Mouse (Mus musculus): ENCODE measurements around the gene Dpp4.

DNA sequence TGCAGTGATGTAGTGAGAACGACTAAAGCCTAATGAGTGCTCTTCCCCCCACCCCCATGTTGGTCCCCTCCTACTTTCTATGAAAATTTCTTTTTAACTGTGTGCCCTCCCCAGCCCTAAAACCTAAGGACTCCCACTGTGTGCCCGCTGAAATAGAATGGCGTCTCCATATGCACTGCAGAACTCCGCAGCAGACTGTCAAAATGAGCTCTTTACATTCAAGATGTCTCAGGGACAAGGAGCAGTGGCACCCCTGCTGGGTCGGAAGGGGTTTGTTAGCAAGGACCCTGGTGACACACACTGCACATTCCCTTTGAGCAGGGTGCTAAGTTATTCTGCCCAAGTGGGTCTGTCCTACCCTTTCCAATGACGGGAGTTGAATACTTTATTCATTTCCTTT lies 56.3 kb downstream of the Dpp4 start:
- no peak for TF ChIP-seq CTCF (IDR thresholded peaks at IDR 0.05; ENCODE audit: low read depth)
- TF ChIP-seq EP300 (IDR thresholded peaks at IDR 0.05; ENCODE audit: low read depth): no peak
